Mouse (Mus musculus) induced T-regulatory cell, adult 2 months (primary cell): ENCODE measurements around the gene Rab43.
"Not testable (repeated sequence)": the region's sequence is repeated elsewhere in the genome, so short reads cannot be mapped to it uniquely, and the experiment has no call there.

ENCODE experiments used
- DNase-seq: peaks from one replicate; pipeline ENCODE4 v3.0.0-alpha.2; 2012; ENCODE audit warnings: low read depth

Gene Rab43

DNA sequence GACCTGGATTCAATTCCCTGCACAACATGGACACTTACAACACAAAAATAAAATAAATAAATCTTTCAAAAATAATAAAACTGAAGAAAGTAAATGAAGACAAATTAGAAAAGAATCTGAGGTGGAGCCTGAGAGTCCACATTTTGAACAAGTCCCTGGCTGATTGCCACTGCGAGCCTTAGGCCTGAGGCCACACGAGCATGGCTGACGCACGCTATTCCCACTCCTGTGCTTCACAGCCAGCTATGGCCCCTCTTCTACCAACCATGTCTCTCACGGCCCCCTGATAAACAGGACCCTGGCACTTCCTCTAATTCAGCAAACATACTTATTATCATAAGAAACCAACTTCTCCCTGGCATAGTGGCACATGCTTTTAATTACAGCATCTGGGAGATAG, 25.3 kb downstream of the Rab43 start:
- DNase-seq, result no peak

DNA sequence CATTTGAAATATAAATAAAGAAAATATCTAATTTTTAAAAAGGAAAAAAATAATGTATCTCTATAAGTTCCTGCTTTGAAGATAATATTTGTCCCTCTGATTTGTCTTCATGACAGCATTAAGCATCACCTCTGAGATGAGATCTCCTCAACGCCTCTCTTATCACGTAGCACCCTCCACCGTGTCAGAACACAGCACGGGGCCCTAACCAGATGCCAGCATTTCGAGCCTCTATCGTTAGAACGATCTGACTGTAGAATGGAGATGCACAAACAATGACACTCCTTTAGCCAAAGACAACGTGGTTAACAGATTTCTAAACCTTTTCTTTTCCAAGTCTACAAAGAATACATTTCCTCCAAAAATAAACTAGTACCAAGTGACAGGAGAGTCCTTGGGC, 27.9 kb downstream of the Rab43 start:
- DNase-seq, result no peak

DNA sequence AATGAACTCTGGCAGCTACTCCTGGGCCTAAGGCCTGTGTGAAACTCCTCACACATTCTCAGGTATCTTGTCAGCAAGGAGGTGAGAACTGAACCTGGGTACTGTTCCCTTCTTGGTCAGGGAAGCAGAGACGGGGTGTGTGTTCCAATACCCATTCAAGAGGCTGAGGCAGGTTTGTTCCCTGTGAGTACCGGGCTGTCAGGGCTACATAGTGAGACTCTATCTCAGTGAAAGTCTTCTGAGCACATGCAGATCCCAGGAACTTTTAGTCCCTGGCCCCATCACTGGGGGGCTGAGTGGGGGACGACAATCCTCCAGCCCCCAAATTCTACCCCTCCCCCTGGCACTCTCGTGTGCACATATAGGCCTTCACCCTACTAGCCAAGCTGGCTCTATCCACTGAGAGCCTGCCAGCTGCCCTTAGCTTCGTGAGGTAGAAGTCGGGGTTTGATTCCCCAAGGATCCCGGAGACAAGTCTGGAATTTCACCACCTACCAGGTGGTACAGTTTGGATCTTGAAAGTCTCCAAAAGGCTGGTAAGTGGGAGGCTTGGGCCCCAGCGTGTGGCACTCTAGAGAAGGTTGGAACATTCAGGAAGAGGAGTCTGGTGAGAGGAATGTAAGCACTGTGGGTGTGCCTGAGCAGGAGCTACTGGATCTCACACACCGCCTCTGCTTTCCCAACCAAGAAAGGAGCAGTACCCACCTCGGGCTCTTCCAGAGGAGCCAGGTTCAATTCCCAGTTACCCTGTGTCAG, 31.2 kb downstream of the Rab43 start:
- DNase-seq, result no peak

DNA sequence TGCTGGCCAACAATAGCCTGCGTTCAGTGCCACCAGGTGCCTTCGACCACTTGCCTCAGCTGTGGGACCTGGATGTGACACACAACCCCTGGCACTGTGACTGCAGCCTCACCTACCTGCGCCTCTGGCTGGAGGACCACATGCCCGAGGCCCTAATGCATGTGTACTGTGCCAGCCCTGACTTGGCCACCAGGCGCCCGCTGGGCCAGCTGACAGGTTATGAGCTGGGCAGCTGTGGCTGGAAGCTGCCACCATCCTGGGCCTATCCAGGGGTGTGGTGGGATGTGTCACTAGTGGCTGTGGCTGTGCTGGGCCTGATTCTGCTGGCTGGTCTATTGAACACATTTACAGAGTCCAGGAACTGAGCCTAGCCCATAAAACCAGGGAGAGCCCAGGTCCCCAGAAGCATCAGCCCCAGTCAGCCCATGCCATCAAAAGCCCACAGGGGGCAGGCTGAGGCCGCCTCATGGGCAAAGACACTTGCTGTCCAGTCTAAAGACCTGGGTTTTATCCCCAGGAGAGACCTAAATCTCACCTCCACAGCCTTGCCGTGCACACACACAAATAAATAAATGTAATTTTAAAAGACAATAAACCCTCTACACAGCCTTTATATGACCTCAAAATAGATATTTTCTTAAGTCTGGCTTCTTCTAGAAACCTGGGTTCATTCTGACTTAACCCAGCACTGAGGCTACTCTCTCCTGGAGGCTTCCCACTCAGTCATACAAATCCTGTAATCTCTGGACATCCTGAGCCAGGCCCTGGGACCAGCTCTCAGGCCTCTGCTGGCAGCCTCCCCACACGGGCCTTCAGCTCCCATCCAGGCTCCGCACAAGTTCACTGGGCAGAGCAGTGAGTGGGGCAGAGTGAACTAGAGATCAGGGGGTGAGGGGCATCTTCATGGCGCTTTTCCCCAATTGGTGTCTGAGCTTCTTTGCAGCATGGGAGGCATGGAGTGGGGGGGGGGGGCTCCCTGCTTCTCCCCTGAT, 32.5 kb downstream of the Rab43 start:
- DNase-seq, result no peak

DNA sequence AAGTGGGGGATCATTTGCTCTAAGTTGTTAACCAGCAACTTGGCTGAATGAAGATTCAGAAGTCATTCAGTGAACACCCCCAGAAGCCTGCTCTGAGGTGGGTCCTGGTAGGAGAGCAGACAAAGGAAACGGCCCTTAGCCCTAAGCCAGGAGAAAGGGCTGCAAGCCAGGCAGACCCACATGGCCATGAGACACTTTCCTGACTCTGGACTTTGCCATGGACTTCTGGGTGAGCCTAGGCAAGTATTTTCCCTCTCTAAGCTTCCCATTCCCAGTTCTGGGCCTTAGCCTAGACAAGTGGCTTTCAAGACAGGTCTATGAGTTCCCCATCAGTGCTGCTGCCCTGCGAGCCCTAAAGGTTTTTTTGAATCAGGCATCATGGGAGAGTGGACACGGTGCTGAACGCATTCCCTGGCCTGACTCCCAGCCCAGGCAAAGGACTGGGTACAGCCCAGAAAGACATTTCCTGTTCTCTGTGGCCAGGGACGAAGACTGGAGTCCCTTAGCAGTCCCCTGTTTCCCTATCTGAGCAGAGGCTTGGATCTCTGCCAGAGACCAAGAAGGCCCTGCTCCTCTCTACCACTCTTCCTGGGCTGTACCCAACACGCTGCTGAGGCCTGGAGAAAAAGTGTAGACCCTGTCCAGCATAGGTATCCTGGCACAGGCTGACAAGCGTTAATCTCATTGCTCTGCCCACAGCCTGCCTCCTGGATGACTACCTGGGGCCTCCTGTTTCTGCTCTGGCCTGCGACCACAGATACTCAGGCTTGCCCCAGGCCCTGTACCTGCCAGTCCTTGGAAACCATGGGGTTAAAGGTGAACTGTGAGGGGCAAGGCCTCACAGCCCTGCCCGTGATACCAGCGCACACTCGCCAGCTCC, 33.4 kb downstream of the Rab43 start:
- no peak for DNase-seq

DNA sequence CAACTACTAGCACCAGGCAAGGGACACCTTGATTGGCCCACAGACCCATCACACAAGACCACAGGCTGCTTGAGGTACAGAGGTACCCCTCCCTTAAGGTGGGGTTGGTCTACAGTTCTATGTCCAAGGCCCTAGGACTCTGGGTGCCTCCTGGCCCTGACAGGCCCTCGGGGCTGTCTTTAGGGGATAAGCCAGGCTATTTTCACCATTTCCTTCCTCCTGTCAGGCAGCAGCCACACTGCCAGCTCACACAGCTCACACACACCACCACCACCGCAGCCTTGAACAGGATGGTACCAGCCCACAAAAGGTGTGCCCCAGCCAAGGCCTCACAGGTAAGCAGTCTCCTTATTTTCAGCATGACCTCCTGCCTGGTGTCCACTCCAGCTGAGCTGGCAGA, 34.1 kb downstream of the Rab43 start, which contains the start of gene Gp9:
Gp9 (plus strand) TSS at position 231 of the 400 bp plus-strand sequence.
- no peak for DNase-seq

DNA sequence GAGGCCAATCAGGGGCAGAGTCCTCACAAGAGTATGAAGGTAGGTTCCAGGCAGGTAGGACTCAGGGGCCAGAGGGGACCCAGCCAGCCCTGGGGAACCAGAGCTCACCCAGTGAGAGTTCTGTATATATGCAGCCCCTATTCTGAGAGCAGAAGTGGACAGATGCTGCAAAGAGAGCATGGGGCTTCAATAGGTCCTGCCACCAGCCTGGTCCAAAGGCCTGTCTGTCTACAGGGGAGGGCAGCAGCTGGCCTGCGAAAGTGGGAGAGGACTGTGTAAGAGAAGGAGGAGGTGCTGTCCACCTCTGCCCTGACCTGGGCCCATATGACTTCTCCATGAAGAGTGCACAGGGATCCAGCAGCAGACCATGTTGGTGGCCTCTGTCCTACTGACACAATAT, 35.3 kb downstream of the Rab43 start:
- no peak for DNase-seq

DNA sequence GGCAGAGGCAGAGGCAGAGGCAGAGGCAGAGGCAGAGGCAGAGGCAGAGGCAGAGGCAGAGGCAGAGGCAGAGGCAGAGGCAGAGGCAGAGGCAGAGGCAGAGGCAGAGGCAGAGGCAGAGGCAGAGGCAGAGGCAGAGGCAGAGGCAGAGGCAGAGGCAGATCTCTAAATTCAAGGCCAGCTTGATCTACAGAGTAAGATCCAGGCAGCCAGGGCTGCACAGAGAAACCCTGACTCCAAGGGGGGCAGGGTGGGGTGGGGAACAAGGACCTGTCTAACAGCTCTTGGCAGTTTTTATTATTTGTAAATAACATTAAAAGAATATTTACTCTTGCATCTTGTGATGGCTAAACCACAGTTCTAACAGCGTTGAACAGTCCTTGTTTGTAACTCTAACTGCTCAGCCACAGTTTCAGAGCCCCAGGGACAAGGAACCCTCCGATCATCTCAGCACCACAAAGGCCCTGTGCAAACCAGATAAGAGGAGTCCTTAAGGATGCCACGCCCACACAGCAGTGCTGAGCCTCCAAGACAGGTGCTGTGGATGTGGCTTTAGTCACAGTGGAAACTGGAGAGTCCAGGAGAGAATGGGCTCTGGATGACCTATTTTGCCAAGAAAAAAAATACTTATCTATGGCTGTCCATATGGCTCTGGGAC, 36.2 kb downstream of the Rab43 start:
- no peak for DNase-seq

DNA sequence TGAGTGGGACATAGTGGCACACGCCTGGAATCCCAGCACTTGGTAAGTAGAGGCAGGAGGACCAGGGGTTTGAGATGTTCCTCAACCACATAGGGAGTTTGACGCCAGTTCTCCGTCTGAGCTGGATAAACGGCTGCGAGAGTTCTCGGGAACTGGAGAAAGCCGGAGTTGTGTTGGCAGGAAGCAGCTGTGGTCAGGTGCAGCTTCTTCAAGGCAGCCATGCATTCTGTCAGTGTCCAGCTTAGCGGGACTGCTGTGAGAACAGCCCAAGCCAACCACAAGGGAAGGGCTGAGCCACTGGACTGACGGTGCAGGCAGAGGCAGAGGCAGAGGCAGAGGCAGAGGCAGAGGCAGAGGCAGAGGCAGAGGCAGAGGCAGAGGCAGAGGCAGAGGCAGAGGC, 37.1 kb downstream of the Rab43 start:
- DNase-seq, result no peak

DNA sequence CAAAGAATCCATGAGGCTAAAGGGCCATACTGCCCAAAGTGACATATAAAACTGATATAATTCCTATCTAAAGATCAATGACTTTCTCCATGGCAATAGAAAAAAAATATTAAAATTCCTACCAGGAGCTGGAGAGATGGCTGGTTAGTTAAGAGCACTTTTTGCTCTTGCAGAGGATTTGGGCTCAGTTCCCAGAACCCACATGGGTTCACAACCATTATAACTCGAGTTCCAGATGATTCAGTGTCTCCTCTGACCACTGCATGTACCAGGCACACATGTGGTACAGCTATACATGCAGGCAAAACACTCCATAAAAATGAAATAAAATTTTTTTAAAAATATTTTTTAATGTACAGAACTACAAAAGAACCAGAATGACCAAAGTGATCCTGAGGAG, 37.5 kb downstream of the Rab43 start:
- no peak for DNase-seq

DNA sequence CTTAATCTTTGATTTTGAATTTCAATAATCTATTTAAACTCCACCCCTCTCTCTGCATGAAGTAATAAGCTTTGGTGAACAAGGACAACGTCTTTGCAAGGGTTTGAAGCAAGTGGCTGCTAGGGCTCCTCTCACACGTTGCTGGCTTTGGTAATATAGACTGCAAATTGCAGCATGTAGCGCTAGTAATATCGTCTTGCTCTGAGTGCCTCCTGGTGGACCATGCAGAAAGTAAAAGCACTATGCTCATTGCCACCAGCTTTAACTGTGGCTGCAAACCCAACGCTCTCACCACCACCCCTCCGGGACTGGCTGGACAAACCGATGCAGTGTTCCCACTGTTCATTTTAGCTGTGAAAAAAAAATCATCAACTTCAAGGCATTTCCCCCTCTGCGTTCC, 41.3 kb downstream of the Rab43 start:
- DNase-seq, result peak; percentile 28

DNA sequence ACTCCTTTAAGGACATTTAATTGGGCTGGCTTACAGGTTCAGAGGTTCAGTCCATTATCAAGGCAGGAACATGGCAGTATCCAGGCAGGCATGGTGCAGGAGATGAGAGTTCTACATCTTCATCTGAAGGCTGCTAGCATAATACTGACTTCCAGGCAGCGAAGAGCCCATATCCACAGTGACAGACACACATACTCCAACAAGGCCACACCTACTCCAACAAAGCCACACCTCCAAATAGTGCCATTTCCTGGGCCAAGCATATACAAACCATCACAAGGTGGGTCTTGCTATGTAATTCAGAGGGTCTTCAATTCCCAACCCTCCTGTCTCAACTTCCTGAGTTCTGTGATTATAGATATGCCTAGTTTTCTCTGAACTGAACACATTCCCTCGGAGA, 47.7 kb downstream of the Rab43 start:
- DNase-seq, result not testable (repeated sequence)

DNA sequence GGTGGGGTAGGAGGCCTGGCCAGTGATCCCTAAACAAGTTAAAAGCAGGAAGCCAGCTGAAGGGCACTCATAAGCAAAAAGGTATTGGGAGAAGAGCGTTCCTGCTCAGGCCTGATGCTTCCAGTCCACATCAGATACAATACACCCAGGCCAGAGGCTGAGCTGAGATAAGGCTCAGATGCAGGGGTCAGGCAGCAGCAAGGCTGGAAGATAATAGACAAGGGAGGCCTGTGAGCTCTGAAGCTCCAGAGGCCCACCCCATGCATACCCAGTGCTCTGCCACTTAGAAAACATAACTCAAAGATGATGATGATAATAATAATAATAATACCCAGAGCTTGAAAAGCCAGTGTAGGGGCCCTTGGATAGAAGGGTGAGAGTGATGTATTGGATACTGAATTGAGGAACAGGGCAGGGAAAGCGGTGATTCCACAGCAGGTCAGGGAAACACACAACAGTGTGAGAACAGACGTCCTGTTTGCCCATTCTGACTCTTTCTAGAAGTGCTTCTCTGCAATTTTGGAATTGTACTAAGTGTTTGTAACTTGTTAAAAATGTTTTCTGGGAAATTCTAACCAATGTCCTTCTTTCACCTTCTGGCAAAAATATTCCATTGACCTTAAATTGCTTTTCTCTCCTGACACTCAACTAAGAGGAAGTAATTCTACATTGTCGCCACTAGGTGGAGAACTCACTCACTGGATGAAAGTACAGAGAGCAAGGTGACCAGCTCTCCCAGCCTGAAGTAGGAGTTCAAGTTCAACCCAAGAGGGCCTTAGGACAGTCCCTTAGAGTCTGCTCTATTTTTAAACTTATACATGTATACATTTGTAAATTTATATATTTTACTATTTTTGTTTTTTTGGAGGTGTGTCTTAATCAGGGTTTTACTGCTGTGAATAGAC, 48.3 kb downstream of the Rab43 start:
- DNase-seq, result peak; percentile 67

DNA sequence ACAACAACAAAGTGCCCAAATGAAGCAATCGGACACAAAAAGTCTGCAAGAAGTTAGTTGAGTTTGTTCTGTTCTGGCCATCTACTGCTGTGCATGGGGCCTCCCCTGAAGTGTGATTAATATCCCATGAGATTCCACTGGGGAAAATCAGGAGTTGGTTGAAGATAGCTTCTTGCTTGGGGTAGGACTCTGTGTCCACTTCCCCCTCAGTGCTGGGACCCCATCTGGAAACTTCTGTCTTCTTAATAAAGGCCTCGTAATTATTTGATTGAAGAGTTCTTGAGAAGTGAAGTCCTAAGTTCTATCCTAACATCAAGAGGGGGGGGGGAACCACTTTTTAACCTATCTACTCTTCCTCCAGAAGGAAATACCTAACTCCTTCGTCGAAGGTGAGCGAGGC, 49.8 kb downstream of the Rab43 start:
- DNase-seq, result no peak

DNA sequence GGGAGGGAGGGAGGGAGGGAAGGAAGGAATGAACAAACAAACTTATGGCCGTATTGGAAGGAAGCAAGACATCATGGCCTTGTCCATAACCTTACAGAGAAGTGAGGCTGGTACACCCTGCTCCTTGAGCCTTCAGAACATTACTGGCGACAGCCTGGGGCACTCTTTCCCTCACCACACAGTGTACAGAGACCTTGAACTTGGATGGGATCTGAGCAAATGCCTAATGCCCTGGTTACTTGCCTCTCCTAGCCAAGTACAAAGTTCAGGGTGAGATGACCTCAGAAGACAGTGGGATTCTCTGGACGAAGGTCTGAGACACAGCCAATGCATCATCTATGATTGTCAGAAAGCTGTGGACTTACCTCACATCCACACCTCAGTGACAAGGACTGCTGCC, 52.1 kb downstream of the Rab43 start:
- DNase-seq, result no peak

DNA sequence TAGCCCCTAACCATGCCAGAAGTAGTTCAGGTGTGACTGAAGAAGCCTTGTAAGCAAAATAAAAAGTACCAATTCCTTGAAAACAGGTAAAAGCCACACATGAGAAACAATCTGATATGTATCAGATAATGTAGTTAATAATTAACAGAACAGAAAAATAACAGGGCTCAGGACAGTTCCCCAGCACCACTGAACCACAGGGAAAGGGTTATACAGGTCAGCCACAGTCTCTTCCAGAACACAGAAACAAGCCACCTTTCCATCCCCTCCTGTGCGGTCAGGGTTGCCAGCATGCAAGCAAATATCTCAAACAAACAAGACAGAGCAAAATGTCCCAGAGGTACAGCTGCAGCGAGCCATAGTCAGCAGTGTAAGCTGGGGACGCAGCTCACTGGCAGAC, 52.6 kb downstream of the Rab43 start:
- no peak for DNase-seq

DNA sequence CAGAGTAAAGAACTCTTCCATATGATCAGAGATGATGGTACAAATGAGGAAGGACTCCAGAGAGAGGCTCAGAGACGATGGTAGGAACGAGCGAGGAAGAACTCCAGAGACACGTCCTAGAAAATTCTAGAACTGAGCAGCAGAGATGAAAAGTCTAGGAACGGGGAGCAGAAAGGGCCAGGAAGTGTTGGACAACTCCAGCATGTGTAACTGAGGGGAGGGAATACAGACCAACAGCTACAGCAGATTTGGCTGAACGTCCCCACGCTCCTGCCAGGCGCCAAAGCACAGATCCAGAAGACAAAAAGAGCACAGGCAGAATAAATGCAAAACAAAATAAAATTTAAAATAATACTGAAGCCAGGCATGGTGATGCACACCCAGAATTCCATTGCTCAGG, 55.1 kb downstream of the Rab43 start:
- DNase-seq, result no peak

DNA sequence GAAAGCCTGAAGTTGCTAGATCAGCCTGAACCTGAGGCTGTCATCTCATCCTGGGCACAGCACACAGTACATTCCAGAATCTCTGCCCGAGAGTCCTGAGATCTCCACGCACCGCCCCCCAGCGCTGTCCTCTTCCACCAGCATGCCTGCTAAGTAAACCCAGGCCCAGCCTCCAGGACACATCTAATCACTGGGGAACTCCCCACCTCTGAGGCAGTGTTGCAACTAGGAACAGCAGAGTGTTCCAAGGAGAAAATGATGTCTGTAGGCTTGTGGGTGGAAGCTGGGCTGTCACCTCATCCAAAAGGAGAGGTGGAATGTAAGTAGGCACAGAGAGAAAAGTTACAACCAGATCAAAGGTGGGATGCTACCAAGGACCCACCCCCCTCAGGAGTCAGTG, 56.8 kb downstream of the Rab43 start:
- no peak for DNase-seq

DNA sequence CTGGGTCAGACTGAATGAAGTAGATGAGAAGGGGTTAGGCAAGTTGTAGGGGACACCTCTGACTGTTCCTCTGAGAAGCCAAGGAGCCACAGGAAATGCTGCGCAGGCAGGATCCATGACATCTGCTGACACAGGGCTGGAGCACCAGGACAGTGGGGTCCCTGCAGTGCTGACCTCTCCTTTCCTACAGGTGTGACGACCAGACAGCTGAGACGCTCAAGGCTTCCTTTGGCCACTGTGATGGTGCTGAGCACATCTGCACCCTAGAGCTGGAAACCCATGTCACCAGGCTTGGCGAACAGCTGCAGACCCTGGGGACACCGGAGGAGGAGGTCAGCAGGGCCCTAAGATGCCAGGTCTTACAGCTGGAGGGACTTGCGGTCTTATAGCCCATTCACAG, 60.4 kb downstream of the Rab43 start:
- no peak for DNase-seq

DNA sequence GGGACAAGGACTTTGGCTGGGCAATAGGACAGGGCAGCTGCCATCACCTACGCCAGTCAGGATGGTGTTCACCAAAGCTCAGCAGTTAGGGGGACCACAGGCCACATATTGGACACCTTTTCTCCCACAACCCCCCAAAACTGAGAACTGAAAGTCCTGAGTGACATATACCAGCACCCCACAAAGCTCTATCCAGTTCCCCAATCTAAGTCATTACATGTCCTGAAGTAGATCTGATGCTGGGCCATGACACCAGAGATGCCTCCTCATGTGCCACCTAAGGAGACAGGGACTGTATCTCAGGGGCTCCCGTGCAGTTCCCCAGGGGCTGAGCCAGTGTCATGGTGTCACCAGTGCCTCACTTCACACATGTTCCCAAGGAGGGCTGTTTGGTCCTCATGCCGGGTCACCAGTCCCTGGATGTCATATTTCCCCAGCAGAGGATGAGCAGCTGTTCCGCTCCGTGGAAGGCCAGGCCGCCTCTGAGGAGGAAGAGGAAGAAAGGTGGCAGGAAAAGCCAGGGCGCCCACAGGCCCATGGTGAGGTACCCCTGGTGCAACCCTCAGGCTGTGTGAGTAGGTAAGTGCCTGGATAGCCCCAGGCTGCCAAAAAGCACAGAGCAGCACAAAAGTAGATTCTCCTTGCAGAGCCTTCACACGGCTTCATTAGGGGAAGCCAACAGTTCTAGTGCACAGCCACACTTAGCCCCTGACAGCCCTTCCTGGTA, 61.6 kb downstream of the Rab43 start:
- DNase-seq, result no peak
